Comparison of ENCODE assay signal across 20 mouse cellular contexts in genomic region chr11:32425043-32425658, GRCm38 (mm10).
"Had no signal": no experiment of that assay in that cellular context is flagged by ENCODE, and none has a peak within 500 bp of the region (broad histone marks: within the 10 kb centered on the region; RNA-seq: fewer than 3 reads in every experiment).

No protein-coding gene starts in this region.

- DNase-seq: kidney, adult 2 months; kidney, postnatal 36 days; layer of hippocampus, postnatal 36 days; liver, embryonic 13.5 days; midbrain, embryonic 14.5 days; right cerebral cortex, adult 18-20 months; right cerebral cortex, postnatal 14 days; spleen, adult 18-20 months; thymus, postnatal 25 days had no signal

- H3K9ac ChIP-seq: limb, embryonic 12.5 days; liver, embryonic 13.5 days; lung, embryonic 15.5 days; neural tube, embryonic 12.5 days; neural tube, embryonic 15.5 days; stomach, embryonic 15.5 days had no signal

- ATAC-seq: intestine, postnatal 0 days had no signal

- H3K4me3 ChIP-seq: left cerebral cortex, adult 2 months; limb, embryonic 12.5 days; liver, embryonic 13.5 days; lung, embryonic 15.5 days; megakaryocyte, embryonic 14.5 days; neural tube, embryonic 12.5 days; neural tube, embryonic 15.5 days; stomach, embryonic 15.5 days had no signal

- H3K27ac ChIP-seq: kidney, postnatal 0 days; left cerebral cortex, adult 2 months; limb, embryonic 12.5 days; liver, embryonic 13.5 days; lung, embryonic 15.5 days; macrophage; neural tube, embryonic 12.5 days; neural tube, embryonic 15.5 days; stomach, embryonic 15.5 days had no signal

- H3K4me1 ChIP-seq: limb, embryonic 12.5 days; liver, embryonic 13.5 days; megakaryocyte, embryonic 14.5 days; neural tube, embryonic 12.5 days had no signal

- H3K27me3 ChIP-seq: limb, embryonic 12.5 days; liver, embryonic 13.5 days; lung, embryonic 15.5 days; neural tube, embryonic 12.5 days; neural tube, embryonic 15.5 days; stomach, embryonic 15.5 days had no signal

- H3K4me2 ChIP-seq: limb, embryonic 12.5 days; liver, embryonic 13.5 days; lung, embryonic 15.5 days; midbrain, embryonic 11.5 days; neural tube, embryonic 12.5 days; neural tube, embryonic 15.5 days; stomach, embryonic 15.5 days had no signal

- H3K9me3 ChIP-seq: limb, embryonic 12.5 days; liver, embryonic 13.5 days; lung, embryonic 15.5 days; megakaryocyte, embryonic 14.5 days; neural tube, embryonic 12.5 days; neural tube, embryonic 15.5 days; stomach, embryonic 15.5 days had no signal
